In genomic region chr1:157536471-157536870, GRCm38 (mm10) we compare ENCODE assay signal across 8 mouse cellular contexts. TPM values are rescaled to one million over a fixed set of nuclear protein-coding genes. Genes with fewer than 3 reads are reported as not detected.
A peak's percentile ranks its signal among the peaks of the same experiment; 100 is the strongest.
DNase-seq lines count a peak whose midpoint lies in the region; ATAC-seq and TF ChIP-seq lines count a peak whose summit lies in the region.

No protein-coding gene starts in this region.

- H3K79me2 ChIP-seq in myocyte (ENCODE audit: control insufficient read depth, insufficient read depth), result no peaks in the 10 kb centered on the region

- H3K27me3 ChIP-seq in liver, embryonic 12.5 days (replicated peaks), result no peaks in the 10 kb centered on the region
- no peaks in the 10 kb centered on the region for H3K27me3 ChIP-seq in myocyte (ENCODE audit: control insufficient read depth, insufficient read depth, insufficient read length)

- no peak overlapping the region for H3ac ChIP-seq in myocyte (ENCODE audit: control insufficient read depth, insufficient read length)

- WGBS in liver, embryonic 12.5 days (ENCODE audit: insufficient replicate concordance), result 10% methylated on average over 6 of the region's 6 CpGs

- H3K4me3 ChIP-seq in liver, embryonic 12.5 days, result no peak overlapping the region
- H3K4me3 ChIP-seq in myocyte, result no peak overlapping the region

- H3K4me1 ChIP-seq in liver, embryonic 12.5 days, result no peaks in the 10 kb centered on the region

- no peak for TF ChIP-seq POLR2A in myocyte (IDR thresholded peaks at IDR 0.05; ENCODE audit: insufficient read length, low read depth)

- no peak overlapping the region for H3K27ac ChIP-seq in liver, embryonic 12.5 days

- peak; percentile 18 for DNase-seq in liver
- DNase-seq in NIH3T3 (ENCODE audit: low read depth), result peak; percentile 85
- peak; percentile 80 for DNase-seq in embryo, embryonic 11 days
- peak; percentile 45 to 50 for DNase-seq in heart, postnatal 36 days
- peak; percentile 68 to 69 for DNase-seq in left cerebral cortex, adult 18-20 months (ENCODE audit: low spot score in 2 of 2)
- no peak for DNase-seq in urinary bladder, adult 18-20 months (ENCODE audit: low spot score in 2 of 2)

- H3K4me2 ChIP-seq in liver, embryonic 12.5 days, result no peak overlapping the region
- peak overlapping the region; percentile 59 for H3K4me2 ChIP-seq in myocyte (ENCODE audit: low read depth)

- intact Hi-C loops in heart, postnatal 36 days (cut with DNase I), result loop anchor here (5.0 to 10.0 kb wide), 4 partner anchors 79 to 792 kb away; partner anchors contain the start of gene Cryzl2

- H3K9me3 ChIP-seq in liver, embryonic 12.5 days (replicated peaks), result no peaks in the 10 kb centered on the region

- H3K36me3 ChIP-seq in liver, embryonic 12.5 days, result no peaks in the 10 kb centered on the region
- no peaks in the 10 kb centered on the region for H3K36me3 ChIP-seq in myocyte (ENCODE audit: control insufficient read depth, insufficient read depth)

- ATAC-seq in liver, embryonic 12.5 days, result no peak

- H3K9ac ChIP-seq in liver, embryonic 12.5 days, result no peak overlapping the region

TF ChIP-seq in myocyte, 11 proteins besides CTCF, POLR2A, EP300 and RAD21:
- no peak for TF ChIP-seq MYOG (IDR thresholded peaks at IDR 0.05; ENCODE audit: control insufficient read depth in 1 of 3, insufficient read depth in 1 of 3, insufficient read length in 2 of 3, low read depth in 2 of 3)
- TF ChIP-seq POLR2AphosphoS2 (IDR thresholded peaks at IDR 0.05; ENCODE audit: insufficient read length, low read depth), result no peak
- TF ChIP-seq MYOD1 (IDR thresholded peaks at IDR 0.05; ENCODE audit: control insufficient read depth in 1 of 3, insufficient read length in 2 of 3, low read depth in 2 of 3), result no peak
- TF ChIP-seq MAX (IDR thresholded peaks at IDR 0.05; ENCODE audit: low read depth), result no peak
- TF ChIP-seq REST (IDR thresholded peaks at IDR 0.05; ENCODE audit: insufficient read depth, insufficient read length), result no peak
- no peak for TF ChIP-seq USF1 (IDR thresholded peaks at IDR 0.05; ENCODE audit: low read depth)
- TF ChIP-seq CEBPB (IDR thresholded peaks at IDR 0.05; ENCODE audit: insufficient read depth, poor library complexity, severe bottlenecking), result no peak
- no peak for TF ChIP-seq TCF12 (IDR thresholded peaks at IDR 0.05; ENCODE audit: insufficient read depth, poor library complexity, severe bottlenecking)
- TF ChIP-seq SRF (IDR thresholded peaks at IDR 0.05; ENCODE audit: control insufficient read depth, insufficient read length, low read depth), result no peak
- TF ChIP-seq TCF3 (IDR thresholded peaks at IDR 0.05; ENCODE audit: insufficient read length, low read depth), result no peak
- no peak for TF ChIP-seq E2F4 (IDR thresholded peaks at IDR 0.05; ENCODE audit: insufficient read depth)
TF ChIP-seq in myocyte: peak in this region for 0.

RNA-seq across cellular contexts. Expression of gene Sec16b, which starts 29.9 kb away (rescaled TPM):
- 3.9 and 4.1 TPM in 2 replicates for polyA plus RNA-seq in liver, embryonic 12.5 days (2016; fragmentation: Nextera tagmentation; extraction: Ambion mirVana)
- under 1 TPM; 0.73 to 0.89 TPM for total RNA-seq in heart, postnatal 36 days (2021)
- 1 to 10 TPM; 1.4 to 1.8 TPM for total RNA-seq in left cerebral cortex, adult 18-20 months (2021)
- 4.3 TPM for polyA plus RNA-seq in myocyte (2012; fragmentation: generic; extraction: Trizol)

Comparison
In these comparisons a context has a peak if more than half of its experiments do, and no peak if none do; other contexts are left out.
1. DNase-seq: peak in liver (single experiment), NIH3T3 (single experiment), embryo, embryonic 11 days (single experiment), heart, postnatal 36 days (2 of 2) and left cerebral cortex, adult 18-20 months (2 of 2); none in urinary bladder, adult 18-20 months (0 of 2).